15 mouse cellular contexts compared by ENCODE assay signal in genomic region chr15:82229542-82230045, GRCm38 (mm10). TPM values are rescaled to one million over a fixed set of nuclear protein-coding genes. Genes with fewer than 3 reads are reported as not detected.
DNase-seq lines count a peak whose midpoint lies in the region; ATAC-seq and TF ChIP-seq lines count a peak whose summit lies in the region.
"Had no signal": no experiment of that assay in that cellular context is flagged by ENCODE, and none has a peak within 500 bp of the region (broad histone marks: within the 10 kb centered on the region; RNA-seq: fewer than 3 reads in every experiment).

No protein-coding gene starts in this region.

- H3K27me3 ChIP-seq in kidney, embryonic 14.5 days (ENCODE audit: control insufficient read depth, insufficient read depth, low read length): no peaks in the 10 kb centered on the region; the same call in 1 of the 2 replicates
- H3K27me3 ChIP-seq in kidney, adult 2 months (replicated peaks; ENCODE audit: control insufficient read depth, insufficient read depth, low read length): no peaks in the 10 kb centered on the region
- H3K27me3 ChIP-seq in liver, embryonic 12.5 days (replicated peaks): peaks cover 22% of the 10 kb centered on the region

- H3K36me3 ChIP-seq in kidney, embryonic 14.5 days (ENCODE audit: control insufficient read depth, insufficient read depth, low read length): no peaks in the 10 kb centered on the region; the same call in 1 of the 2 replicates
- H3K36me3 ChIP-seq in kidney, adult 2 months (ENCODE audit: control insufficient read depth, insufficient read depth, low read length): no peaks in the 10 kb centered on the region
- peaks cover 13% of the 10 kb centered on the region; the same call in 1 of the 2 replicates for H3K36me3 ChIP-seq in liver, embryonic 12.5 days
- H3K36me3 ChIP-seq: neural tube, embryonic 13.5 days had no signal

- TF ChIP-seq POLR2A in kidney, adult 2 months (IDR thresholded peaks at IDR 0.05; ENCODE audit: low read depth, low read length): no peak
- no peak for TF ChIP-seq POLR2A in bone marrow, adult 2 months (IDR thresholded peaks at IDR 0.05; ENCODE audit: borderline replicate concordance, control insufficient read depth, low read depth, low read length)

- whole genome bisulfite sequencing in kidney, embryonic 14.5 days: 35% methylated on average over 11 of the region's 11 CpGs
- WGBS in kidney, adult 2 months: 52% methylated on average over 11 of the region's 11 CpGs
- WGBS in bone marrow, adult 2 months: 69% methylated on average over 11 of the region's 11 CpGs
- 37% methylated on average over 11 of the region's 11 CpGs for WGBS in liver, embryonic 12.5 days (ENCODE audit: insufficient replicate concordance)

- no peak overlapping the region; the same call in 1 of the 2 replicates for H3K9ac ChIP-seq in kidney, embryonic 14.5 days (ENCODE audit: low read depth, low read length)
- peak overlapping the region; percentile 63 for H3K9ac ChIP-seq in liver, embryonic 12.5 days
- H3K9ac ChIP-seq: neural tube, embryonic 13.5 days had no signal

- peak; percentile 21; the same call in 1 of the 2 replicates for ATAC-seq in kidney, embryonic 14.5 days (ENCODE audit: low FRiP score, low TSS enrichment)
- ATAC-seq in liver, embryonic 12.5 days: peak; percentile 98

- no peak for TF ChIP-seq CTCF in kidney, adult 2 months (conservative IDR thresholded peaks at IDR 0.05; ENCODE audit: insufficient read depth, insufficient read length, low read depth, low read length)
- TF ChIP-seq CTCF in bone marrow, adult 2 months (IDR thresholded peaks at IDR 0.05; ENCODE audit: control insufficient read depth, insufficient read depth, low read length): no peak

- no peak for DNase-seq in kidney, adult 2 months
- peak; percentile 68 for DNase-seq in A20 (ENCODE audit: low read depth, low spot score)
- DNase-seq in embryo, embryonic 11 days: no peak
- no peak for DNase-seq in left cerebral cortex, postnatal 10 days (ENCODE audit: extremely low spot score in 1 of 2, low spot score in 2 of 2)
- no peak for DNase-seq in layer of hippocampus, postnatal 10 days (ENCODE audit: low spot score in 2 of 2)
- DNase-seq: adrenal gland, adult 8-10 months; cerebellum, adult 2 months; gastrocnemius, adult 2 months; heart, postnatal 14 days; kidney, postnatal 36 days had no signal

- H3K9me3 ChIP-seq in kidney, embryonic 14.5 days (ENCODE audit: control insufficient read depth, low read length): no peaks in the 10 kb centered on the region
- no peaks in the 10 kb centered on the region for H3K9me3 ChIP-seq in liver, embryonic 12.5 days (replicated peaks)
- H3K9me3 ChIP-seq: neural tube, embryonic 13.5 days had no signal

- intact Hi-C loops in left cerebral cortex, postnatal 10 days (cut with DNase I): no loop called here

- H3K27ac ChIP-seq in kidney, embryonic 14.5 days (ENCODE audit: low read depth, low read length): no peak overlapping the region
- no peak overlapping the region for H3K27ac ChIP-seq in kidney, adult 2 months (ENCODE audit: insufficient read depth, low read depth, low read length)
- H3K27ac ChIP-seq in bone marrow, adult 2 months (ENCODE audit: control insufficient read depth, insufficient read depth, low read depth, low read length, poor library complexity): peak overlapping the region; percentile 22; the same call in 1 of the 2 replicates
- H3K27ac ChIP-seq in liver, embryonic 12.5 days: peak overlapping the region; percentile 90
- H3K27ac ChIP-seq: gastrocnemius, adult 2 months; neural tube, embryonic 13.5 days had no signal

- H3K4me2 ChIP-seq in kidney, embryonic 14.5 days (replicated peaks; ENCODE audit: low read depth, low read length): no peak overlapping the region
- peak overlapping the region; percentile 63 for H3K4me2 ChIP-seq in liver, embryonic 12.5 days
- H3K4me2 ChIP-seq: neural tube, embryonic 13.5 days had no signal

- no peak overlapping the region for H3K4me3 ChIP-seq in kidney, embryonic 14.5 days (ENCODE audit: low read length)
- H3K4me3 ChIP-seq in kidney, adult 2 months (ENCODE audit: insufficient read depth, low read depth, low read length): no peak overlapping the region
- H3K4me3 ChIP-seq in bone marrow, adult 2 months (replicated peaks; ENCODE audit: control insufficient read depth, low read depth, low read length): no peak overlapping the region
- H3K4me3 ChIP-seq in liver, embryonic 12.5 days: 0 out of 2 replicates have a peak overlapping the region, but pooled peaks have one; percentile 12
- H3K4me3 ChIP-seq: erythroblast, embryonic 14.5 days; gastrocnemius, adult 2 months; neural tube, embryonic 13.5 days had no signal

- H3K4me1 ChIP-seq in kidney, embryonic 14.5 days (ENCODE audit: control insufficient read depth, insufficient read depth, low read length): 0 out of 2 replicates have a peak, but pooled peaks cover 14% of the 10 kb centered on the region
- H3K4me1 ChIP-seq in kidney, adult 2 months (ENCODE audit: control insufficient read depth, insufficient read depth, low read length): no peaks in the 10 kb centered on the region
- peaks cover 8% of the 10 kb centered on the region for H3K4me1 ChIP-seq in bone marrow, adult 2 months (ENCODE audit: control insufficient read depth, insufficient read depth, low read length)
- H3K4me1 ChIP-seq in liver, embryonic 12.5 days: peaks cover 57% of the 10 kb centered on the region

RNA-seq across cellular contexts. Expression of gene Tnfrsf13c, which starts 5.4 kb away (rescaled TPM):
- 0.12 and 0.13 TPM in 2 replicates for polyA plus RNA-seq in kidney, embryonic 14.5 days (2014; fragmentation: Nextera tagmentation; extraction: Ambion mirVana)
- polyA plus RNA-seq in kidney, adult 2 months (2012; rRNA removed): 0.24 and 3.5 TPM in 2 replicates
- polyA plus RNA-seq in bone marrow, adult 2 months (2011; ENCODE audit: insufficient read depth, insufficient read length, low replicate concordance, missing spikeins): 12.1 and 24.9 TPM in 2 replicates
- 0.30 TPM in 2 replicates for polyA plus RNA-seq in liver, embryonic 12.5 days (2016; fragmentation: Nextera tagmentation; extraction: Ambion mirVana)
- under 1 TPM; 0.30 to 0.73 TPM for total RNA-seq in left cerebral cortex, postnatal 10 days (2021)
- total RNA-seq in layer of hippocampus, postnatal 10 days (2021): 1 to 10 TPM in 1 of 2 experiments, under 1 TPM in 1; 0.69 to 1.0 TPM
- total RNA-seq: gastrocnemius, adult 2 months had no signal

RNA-seq across cellular contexts. Expression of gene Cenpm, which starts 15.0 kb away (rescaled TPM):
- 83.3 and 116 TPM in 2 replicates for polyA plus RNA-seq in kidney, embryonic 14.5 days (2014; fragmentation: Nextera tagmentation; extraction: Ambion mirVana)
- polyA plus RNA-seq in kidney, adult 2 months (2012; rRNA removed): 2.2 and 2.3 TPM in 2 replicates
- polyA plus RNA-seq in bone marrow, adult 2 months (2011; ENCODE audit: insufficient read depth, insufficient read length, low replicate concordance, missing spikeins): 19.5 and 21.2 TPM in 2 replicates
- 48.3 and 51.2 TPM in 2 replicates for polyA plus RNA-seq in liver, embryonic 12.5 days (2016; fragmentation: Nextera tagmentation; extraction: Ambion mirVana)
- 1 to 10 TPM; 4.5 to 4.8 TPM for total RNA-seq in left cerebral cortex, postnatal 10 days (2021)
- 1 to 10 TPM; 6.5 to 9.0 TPM for total RNA-seq in layer of hippocampus, postnatal 10 days (2021)
- total RNA-seq: gastrocnemius, adult 2 months had no signal

RNA-seq across cellular contexts. Expression of gene Shisa8, which starts 17.0 kb away (rescaled TPM):
- polyA plus RNA-seq in kidney, embryonic 14.5 days (2014; fragmentation: Nextera tagmentation; extraction: Ambion mirVana): 0.80 and 1.1 TPM in 2 replicates
- 0.08 and 0.09 TPM in 2 replicates for polyA plus RNA-seq in kidney, adult 2 months (2012; rRNA removed)
- 0.77 and 1.9 TPM in 2 replicates for polyA plus RNA-seq in bone marrow, adult 2 months (2011; ENCODE audit: insufficient read depth, insufficient read length, low replicate concordance, missing spikeins)
- polyA plus RNA-seq in liver, embryonic 12.5 days (2016; fragmentation: Nextera tagmentation; extraction: Ambion mirVana): 0.31 and 0.37 TPM in 2 replicates
- total RNA-seq in left cerebral cortex, postnatal 10 days (2021): 1 to 10 TPM; 3.1 to 3.5 TPM
- 1 to 10 TPM; 2.0 to 3.1 TPM for total RNA-seq in layer of hippocampus, postnatal 10 days (2021)
- total RNA-seq: gastrocnemius, adult 2 months had no signal

RNA-seq across cellular contexts. Expression of gene 1500009C09Rik, which starts 22.6 kb away (rescaled TPM):
- not detected in 2 replicates for polyA plus RNA-seq in kidney, embryonic 14.5 days (2014; fragmentation: Nextera tagmentation; extraction: Ambion mirVana)
- polyA plus RNA-seq in kidney, adult 2 months (2012; rRNA removed): 0.20 TPM in 1 of 2 replicates, not detected in the other
- polyA plus RNA-seq in bone marrow, adult 2 months (2011; ENCODE audit: insufficient read depth, insufficient read length, low replicate concordance, missing spikeins): not detected in 2 replicates
- polyA plus RNA-seq in liver, embryonic 12.5 days (2016; fragmentation: Nextera tagmentation; extraction: Ambion mirVana): not detected in 2 replicates
- 10 to 100 TPM; 83.1 to 87.6 TPM for total RNA-seq in left cerebral cortex, postnatal 10 days (2021)
- total RNA-seq in layer of hippocampus, postnatal 10 days (2021): 10 to 100 TPM; 79.9 to 88.8 TPM
- total RNA-seq: gastrocnemius, adult 2 months; heart, postnatal 14 days had no signal
- polyA plus RNA-seq: erythroblast, embryonic 14.5 days had no signal

RNA-seq across cellular contexts. Expression of gene Sept3, which starts 45.1 kb away (rescaled TPM):
- 8.6 and 15.8 TPM in 2 replicates for polyA plus RNA-seq in kidney, embryonic 14.5 days (2014; fragmentation: Nextera tagmentation; extraction: Ambion mirVana)
- polyA plus RNA-seq in kidney, adult 2 months (2012; rRNA removed): 0.47 and 0.90 TPM in 2 replicates
- polyA plus RNA-seq in bone marrow, adult 2 months (2011; ENCODE audit: insufficient read depth, insufficient read length, low replicate concordance, missing spikeins): 2.0 TPM in 1 of 2 replicates, not detected in the other
- polyA plus RNA-seq in liver, embryonic 12.5 days (2016; fragmentation: Nextera tagmentation; extraction: Ambion mirVana): 0.81 and 1.4 TPM in 2 replicates
- 100 to 1,000 TPM; 512 to 519 TPM for total RNA-seq in left cerebral cortex, postnatal 10 days (2021)
- 100 to 1,000 TPM; 617 to 640 TPM for total RNA-seq in layer of hippocampus, postnatal 10 days (2021)
- polyA plus RNA-seq: erythroblast, embryonic 14.5 days had no signal

Comparison
In these comparisons a context has a peak if more than half of its experiments do, and no peak if none do; other contexts are left out.
1. H3K27ac ChIP-seq: peak in bone marrow, adult 2 months (single experiment) and liver, embryonic 12.5 days (single experiment); none in kidney, embryonic 14.5 days (single experiment) and kidney, adult 2 months (single experiment).